Mouse (Mus musculus) midbrain, embryonic 12.5 days (tissue): ENCODE data around the gene Gbp9. TPM values are rescaled to one million over a fixed set of nuclear protein-coding genes. Genes with fewer than 3 reads are reported as not detected.

Experiments used
- ATAC-seq: fragments of 200-750 bp; cut with Nextera tagmentation; 2 replicates; pipeline ENCODE4 v1.8.0; 2017; ENCODE audit warnings: low read depth, moderate TSS enrichment, moderate library complexity; ENCODE audit not compliant: low FRiP score
- H3K27ac ChIP-seq: fragments of 300-500 bp; sonication (generic); replicated peaks from 2 replicates; pipeline ENCODE4 v1.5.1; 2016; ENCODE audit warnings: mild to moderate bottlenecking
- H3K27me3 ChIP-seq: fragments of 300-500 bp; sonication (generic); 2 replicates; pipeline ENCODE4 v1.6.1; 2016; ENCODE audit warnings: mild to moderate bottlenecking
- H3K36me3 ChIP-seq: fragments of 300-500 bp; sonication (generic); 2 replicates; pipeline ENCODE4 v1.6.1; 2016
- H3K4me1 ChIP-seq: fragments of 300-500 bp; sonication (generic); 2 replicates; pipeline ENCODE4 v1.6.1; 2016
- H3K4me2 ChIP-seq: fragments of 300-500 bp; sonication (generic); replicated peaks from 2 replicates; pipeline ENCODE4 v1.6.1; 2016; ENCODE audit warnings: mild to moderate bottlenecking, moderate library complexity
- H3K4me3 ChIP-seq: fragments of 300-500 bp; sonication (generic); 2 replicates; pipeline ENCODE4 v1.5.1; 2016; ENCODE audit warnings: mild to moderate bottlenecking
- H3K9ac ChIP-seq: fragments of 300-500 bp; sonication (generic); replicated peaks from 2 replicates; pipeline ENCODE4 v1.6.1; 2016; ENCODE audit warnings: mild to moderate bottlenecking, moderate library complexity
- H3K9me3 ChIP-seq: fragments of 300-500 bp; sonication (generic); 2 replicates; pipeline ENCODE4 v1.6.1; 2016; ENCODE audit warnings: mild to moderate bottlenecking
- WGBS: fragments of 180-500 bp; shearing (Covaris S2); methylation state at CpG from one replicate; pipeline ENCODE4 v1.1.7; 2016; 5-methylcytosine and 5-hydroxymethylcytosine counted together
- polyA plus RNA-seq: library from polyadenylated mRNA; unstranded; fragments of >200 nt; fragmentation: Nextera tagmentation; extraction: Ambion mirVana; gene quantifications from 2 replicates; pipeline ENCODE4 v1.2.1, GENCODE M21; 2016

Gbp9 gene
- polyA plus RNA-seq, 1 experiment from 2014 or later: 1.5 TPM

DNA sequence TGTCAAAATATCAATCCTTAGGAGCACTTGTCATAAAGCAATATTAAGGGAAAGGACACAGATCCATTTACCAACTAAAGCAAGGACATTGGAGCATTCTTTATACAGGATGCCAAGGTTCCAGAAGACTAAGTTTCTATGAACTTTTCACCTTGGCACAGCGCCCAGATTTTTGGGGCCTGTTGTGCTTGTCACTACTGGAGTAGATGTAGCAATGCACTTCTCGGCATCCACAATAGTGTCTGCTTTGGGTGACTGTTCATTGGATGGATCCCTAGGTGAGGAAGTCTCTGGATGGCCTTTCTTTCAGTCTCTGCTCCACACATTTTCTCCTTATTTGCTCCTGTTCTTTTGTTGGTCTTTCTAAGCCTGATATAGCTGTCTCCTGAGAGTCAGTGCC is 107.0 kb downstream of the Gbp9 start:
- WGBS: 86% methylated on average over 2 of the region's 2 CpGs
- no peak overlapping the region for H3K4me2 ChIP-seq
- H3K36me3 ChIP-seq: no peaks in the 10 kb centered on the region
- H3K4me3 ChIP-seq: no peak overlapping the region
- no peaks in the 10 kb centered on the region for H3K27me3 ChIP-seq
- H3K27ac ChIP-seq: no peak overlapping the region
- H3K4me1 ChIP-seq: no peaks in the 10 kb centered on the region
- ATAC-seq: no peak
- H3K9me3 ChIP-seq: no peaks in the 10 kb centered on the region
- H3K9ac ChIP-seq: no peak overlapping the region

Other genes with a start within 250 kb of the Gbp9 start
- gene Abcg3, start 156.8 kb downstream of the Gbp9 start, polyA plus RNA-seq: 0.40 and 0.64 TPM in 2 replicates
- gene Gbp8, start within 50 bp of the Gbp9 start, polyA plus RNA-seq: 0.45 and 0.47 TPM in 2 replicates
- gene Gbp4, start within 50 bp of the Gbp9 start, polyA plus RNA-seq: 0.59 TPM in 2 replicates
- gene Gbp10, start 100.0 kb upstream of the Gbp9 start, polyA plus RNA-seq: 0.18 and 0.66 TPM in 2 replicates
- 0.21 TPM in 1 of 2 replicates, not detected in the other for gene Gm43302, start 154.2 kb upstream of the Gbp9 start, polyA plus RNA-seq
- gene Gbp6, start 154.2 kb upstream of the Gbp9 start, polyA plus RNA-seq: 1.9 and 2.0 TPM in 2 replicates